Mouse (Mus musculus): ENCODE results near the gene Vps4a. TPM values are rescaled to one million over a fixed set of nuclear protein-coding genes. Genes with fewer than 3 reads are reported as not detected.

Gene Vps4a
- total RNA-seq, 2 experiments from 2014 or later = 108 to 119 TPM

DNA sequence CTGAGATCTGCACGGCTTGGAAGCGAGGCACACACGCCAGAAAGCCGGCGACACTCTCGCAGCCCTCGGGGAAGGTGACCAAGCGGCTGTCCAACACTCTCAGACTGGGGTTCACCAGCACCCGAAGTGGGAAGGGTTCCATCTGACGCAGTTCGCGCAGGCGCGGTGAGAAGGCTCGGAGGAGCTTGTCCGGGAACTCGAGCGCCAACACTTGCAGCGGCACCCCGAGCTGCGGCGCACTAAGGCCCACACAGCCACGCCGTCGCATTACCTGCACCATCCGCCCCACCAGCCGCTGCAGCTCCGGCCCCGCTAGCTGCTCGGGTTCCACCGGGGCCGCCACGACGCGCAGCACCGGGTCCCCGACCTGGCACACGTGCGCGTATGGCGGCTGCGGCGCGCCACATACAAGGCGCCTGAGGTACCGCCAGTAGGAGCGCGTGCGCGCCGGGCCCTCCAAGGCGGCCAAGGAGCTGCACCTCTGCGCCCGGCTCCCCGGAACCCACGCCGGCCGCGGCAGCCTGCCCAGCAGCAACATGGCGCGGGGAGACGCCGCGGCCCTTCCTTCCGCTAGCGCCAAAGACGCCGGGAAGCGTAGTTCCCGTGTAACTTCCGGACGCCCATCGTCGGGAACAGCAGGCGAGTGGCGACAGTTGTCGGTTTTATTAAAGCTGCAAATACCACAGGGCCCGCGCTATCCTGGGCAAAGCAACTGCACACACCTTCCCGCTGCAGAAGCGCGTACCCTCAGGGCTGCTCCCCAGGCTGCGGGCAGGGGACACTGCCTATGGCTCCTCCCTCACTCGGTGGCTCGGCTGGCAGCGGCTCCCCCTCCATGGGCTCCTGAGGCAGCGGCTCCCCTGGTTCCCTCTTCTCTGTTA is 17.3 kb downstream of the Vps4a start, which contains the start of gene Pdf:
Pdf (minus strand) TSS at position 554 of the 881 bp plus-strand sequence.
- DNase-seq (ENCODE audit: low spot score in 2 of 2) = peak; percentile 84 to 86

DNA sequence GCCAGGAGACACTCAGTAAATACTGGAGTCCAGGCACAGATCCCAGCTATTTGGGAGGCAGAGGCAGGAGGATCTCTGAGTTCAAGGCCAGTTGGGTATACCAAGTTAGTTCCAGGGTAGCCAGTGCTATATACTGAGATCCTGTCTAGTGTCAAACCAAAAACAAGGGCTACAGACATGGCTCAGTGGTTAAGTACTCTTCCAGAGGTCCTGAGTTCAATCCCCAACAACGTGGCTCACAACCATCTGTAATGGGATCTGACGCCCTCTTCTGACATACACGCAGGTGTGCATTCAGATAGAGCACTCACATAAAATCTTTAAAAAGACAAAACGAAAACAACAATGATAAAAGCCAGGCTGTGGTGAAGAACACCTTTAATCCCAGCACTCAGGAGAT is 18.5 kb downstream of the Vps4a start:
- DNase-seq (ENCODE audit: low spot score in 2 of 2) = no peak

DNA sequence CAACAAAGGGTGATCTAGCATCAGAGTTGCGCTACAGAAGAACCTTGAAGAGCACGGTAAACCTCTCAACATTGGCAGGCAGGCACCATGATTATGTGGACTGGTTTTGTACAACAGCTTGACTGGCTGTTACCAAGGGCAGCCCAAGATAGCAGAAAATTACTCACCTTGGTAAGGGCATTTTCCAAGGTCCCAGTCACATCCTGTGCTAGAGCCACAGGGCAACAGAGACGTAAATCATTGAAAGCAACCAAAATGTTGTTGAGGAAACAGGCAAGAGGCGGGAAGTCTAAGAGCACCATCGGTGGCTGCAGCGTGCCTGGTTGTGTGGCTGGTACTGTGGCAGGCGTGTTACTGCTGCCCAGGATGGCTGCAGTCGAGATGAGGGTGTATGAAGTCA is 21.0 kb downstream of the Vps4a start:
- no peak for DNase-seq (ENCODE audit: low spot score in 2 of 2)

DNA sequence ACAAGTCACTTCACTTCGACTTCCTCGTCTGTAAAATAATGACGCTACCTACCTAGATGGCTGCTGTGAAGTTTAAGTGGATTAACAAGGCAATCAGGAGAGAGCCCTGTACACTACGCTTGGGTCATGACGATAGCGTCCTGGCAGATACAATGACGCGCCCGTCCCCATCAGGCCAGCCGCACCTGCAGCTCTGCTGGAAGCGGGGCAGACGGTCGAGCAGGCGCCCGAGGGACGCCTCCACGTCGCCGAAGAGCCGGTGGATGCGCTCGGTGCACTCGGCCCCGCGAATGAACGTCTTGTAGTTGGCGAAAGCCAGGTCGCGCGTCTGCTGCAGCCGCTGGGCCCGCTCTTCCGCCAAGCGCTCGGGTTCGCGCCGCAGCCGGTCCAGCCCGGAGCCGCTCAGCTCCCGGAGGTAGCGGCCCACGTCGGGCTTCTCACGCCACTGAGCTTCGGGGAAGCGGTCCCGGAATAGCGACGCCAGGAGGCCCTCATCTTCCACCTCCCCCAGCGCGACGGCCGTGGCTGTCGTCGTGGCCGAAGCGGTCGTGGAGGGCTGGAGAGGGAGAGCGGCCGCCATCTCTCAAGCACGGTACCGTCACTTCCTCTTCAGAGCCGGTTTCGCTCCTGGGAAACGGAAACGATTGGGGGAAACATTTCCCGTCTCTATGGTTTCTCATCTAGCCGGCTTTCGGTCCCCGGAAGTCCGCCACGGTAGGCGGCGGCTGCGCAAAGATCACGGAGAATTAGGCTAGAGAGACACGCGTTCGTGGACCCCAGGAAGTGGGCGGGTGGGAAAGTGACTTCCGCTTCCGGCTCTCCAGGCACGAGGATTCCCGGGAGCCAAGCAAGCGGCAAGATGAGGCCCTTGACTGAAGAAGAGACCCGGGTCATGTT is 25.3 kb downstream of the Vps4a start, which contains the start of the genes Cog8 and Nip7:
Cog8 (minus strand) TSS at position 614 of the 897 bp plus-strand sequence.
Nip7 (plus strand) TSS at position 802 of the 897 bp plus-strand sequence.
- peak; percentile 94 to 95 for DNase-seq (ENCODE audit: low spot score in 2 of 2)

DNA sequence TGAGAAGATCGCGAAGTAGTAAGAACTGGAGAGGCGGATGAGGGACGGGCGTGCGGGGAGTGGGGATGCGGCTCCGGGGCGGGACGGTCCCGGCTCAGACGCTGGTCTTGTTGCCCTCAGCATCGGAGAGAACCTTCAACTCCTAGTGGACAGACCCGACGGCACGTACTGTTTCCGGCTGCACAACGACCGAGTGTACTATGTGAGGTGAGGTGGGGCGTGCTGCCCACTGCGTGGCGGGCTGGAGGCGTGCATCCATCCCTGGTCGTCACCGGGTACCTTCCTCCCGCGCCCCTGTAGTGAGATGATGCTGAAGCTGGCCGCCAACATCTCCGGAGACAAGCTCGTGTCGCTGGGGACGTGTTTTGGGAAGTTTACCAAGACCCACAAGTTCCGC is 25.9 kb downstream of the Vps4a start:
- DNase-seq (ENCODE audit: low spot score in 2 of 2) = no peak

DNA sequence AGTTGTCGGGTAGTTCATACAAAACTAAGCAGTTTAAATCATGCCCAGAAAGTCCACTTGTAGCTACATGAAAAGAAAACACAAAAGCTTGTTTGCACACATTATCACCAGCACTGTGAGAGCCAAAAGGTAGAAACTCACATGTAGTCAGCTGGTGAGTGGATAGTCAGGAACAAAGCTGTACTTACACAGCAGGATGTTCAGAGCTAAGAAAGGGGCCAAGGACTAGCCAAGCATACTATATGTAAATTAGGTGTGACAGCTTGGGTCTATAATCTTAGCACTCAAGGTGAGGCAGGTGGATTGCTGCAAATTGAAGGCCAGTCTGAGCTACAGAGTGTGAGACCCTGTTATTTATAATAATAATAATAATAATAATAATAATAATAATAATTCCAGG is 31.6 kb downstream of the Vps4a start:
- no peak for DNase-seq (ENCODE audit: low spot score in 2 of 2)

DNA sequence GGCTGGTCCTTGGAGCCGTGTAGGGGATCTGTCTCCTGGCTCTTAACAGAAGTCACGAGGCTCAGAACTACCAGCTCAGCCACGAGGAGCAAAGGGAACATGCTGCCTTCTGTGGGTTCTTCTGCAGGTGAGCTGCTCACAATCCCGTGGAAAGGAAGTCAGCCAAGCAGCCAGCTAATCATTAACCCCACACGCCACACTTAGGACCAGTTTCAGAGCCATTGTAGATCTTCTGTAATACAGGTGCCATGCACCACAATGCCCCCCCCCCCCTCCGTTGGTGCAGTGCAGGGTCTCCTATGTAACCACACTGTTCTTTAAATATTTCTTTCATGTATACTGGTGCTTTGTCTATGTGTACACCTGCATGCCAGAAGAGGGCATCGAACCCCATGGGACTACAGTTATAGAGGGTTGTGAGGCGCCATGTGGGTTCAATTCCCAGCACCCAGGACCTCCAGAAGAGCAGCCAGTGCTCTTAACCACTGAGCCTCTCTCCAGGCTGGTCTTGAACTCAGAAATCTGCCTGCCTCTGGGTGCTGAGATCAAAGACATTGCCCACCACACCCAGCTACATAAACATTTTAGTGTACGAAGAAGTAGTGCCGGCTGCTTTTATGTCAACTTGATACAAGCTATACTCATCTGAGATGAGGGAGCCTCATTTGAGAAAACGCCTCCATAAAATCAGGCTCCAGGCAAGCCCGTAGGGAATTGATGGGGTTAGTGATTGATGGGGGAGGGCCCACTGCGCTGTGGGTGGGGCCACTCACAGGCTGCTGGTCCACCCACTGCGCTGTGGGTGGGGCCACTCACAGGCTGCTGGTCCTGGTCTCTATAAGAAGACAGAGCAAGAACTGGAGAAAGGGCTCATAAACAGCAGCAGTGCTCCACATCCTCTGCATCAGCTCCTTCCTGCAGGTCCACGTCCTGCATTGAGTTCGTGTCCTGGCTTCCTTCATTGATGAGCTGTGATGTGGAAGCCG is 34.8 kb downstream of the Vps4a start, which contains the start of gene Tmed6:
Tmed6 (minus strand) TSS at position 134 of the 986 bp plus-strand sequence.
- DNase-seq (ENCODE audit: low spot score in 2 of 2) = no peak

DNA sequence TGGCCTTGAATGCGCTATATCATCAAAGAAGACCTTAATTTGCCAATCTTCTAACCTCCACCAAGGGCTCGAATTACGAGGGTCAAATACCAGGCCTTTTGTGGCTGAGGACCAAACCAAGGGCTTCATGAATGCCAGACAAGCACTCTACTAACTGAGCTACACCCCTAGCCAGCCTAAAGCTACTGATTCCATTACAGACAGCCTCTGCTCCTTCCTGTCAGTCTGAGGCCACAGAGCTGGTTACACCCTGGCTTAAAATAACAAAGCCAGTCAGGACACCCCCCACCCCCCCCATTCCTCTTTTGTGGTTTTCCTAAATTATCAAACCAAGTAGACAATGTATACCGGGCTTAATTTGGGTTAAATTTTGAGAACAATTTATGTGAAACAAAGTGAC is 42.7 kb downstream of the Vps4a start:
- no peak for DNase-seq (ENCODE audit: low spot score in 2 of 2)

DNA sequence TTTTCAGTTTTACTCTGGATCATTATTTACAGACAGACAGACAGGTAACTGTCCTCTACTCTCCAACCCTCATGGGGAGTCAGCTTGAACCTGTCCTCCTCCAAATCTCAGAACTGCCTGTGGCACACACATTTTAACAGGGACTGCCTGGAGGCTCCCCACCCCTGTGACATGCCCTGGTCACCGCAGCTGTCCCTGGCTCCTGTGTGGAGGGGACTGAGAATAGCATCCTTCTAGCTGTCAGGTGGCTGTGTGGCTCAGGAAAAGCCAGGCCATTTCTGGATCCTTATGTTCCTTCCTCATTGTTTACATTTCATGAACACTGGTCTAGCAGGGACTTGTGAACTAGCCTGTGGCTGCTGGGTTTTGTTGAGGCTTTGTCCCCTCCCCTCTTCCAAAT is 43.1 kb downstream of the Vps4a start:
- DNase-seq (ENCODE audit: low spot score in 2 of 2) = no peak

DNA sequence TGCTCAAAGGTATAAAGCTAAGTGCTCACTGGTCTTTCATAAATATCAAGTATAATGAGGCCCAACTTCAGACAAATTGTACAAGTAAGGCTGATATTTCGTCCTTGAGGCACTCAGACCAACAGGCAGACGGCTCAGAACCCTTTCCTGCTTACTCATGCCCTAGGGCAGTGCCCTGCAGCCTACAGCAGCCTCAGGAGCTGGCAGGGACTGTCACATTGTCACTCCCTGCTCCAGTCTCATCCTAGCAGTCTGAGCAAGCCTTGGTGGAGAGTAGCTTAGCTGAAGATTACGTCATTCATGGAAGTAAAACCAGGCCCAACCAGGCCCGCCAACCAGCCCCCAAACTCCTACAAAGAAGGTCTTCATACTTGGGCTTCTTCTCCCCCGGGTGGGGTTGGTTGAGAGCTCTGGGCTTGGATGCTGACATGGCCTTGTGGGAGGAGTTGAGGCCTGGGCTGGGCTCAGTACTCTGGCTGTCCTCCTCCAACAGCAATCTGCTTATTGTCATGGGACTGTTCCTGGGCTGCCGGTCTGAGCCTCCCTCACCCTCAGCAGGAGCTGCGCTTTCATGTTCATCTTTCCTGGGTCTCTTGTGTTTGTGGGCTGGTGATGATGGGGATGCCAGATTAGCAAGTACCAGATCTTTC is 45.3 kb downstream of the Vps4a start:
- no peak for DNase-seq (ENCODE audit: low spot score in 2 of 2)

DNA sequence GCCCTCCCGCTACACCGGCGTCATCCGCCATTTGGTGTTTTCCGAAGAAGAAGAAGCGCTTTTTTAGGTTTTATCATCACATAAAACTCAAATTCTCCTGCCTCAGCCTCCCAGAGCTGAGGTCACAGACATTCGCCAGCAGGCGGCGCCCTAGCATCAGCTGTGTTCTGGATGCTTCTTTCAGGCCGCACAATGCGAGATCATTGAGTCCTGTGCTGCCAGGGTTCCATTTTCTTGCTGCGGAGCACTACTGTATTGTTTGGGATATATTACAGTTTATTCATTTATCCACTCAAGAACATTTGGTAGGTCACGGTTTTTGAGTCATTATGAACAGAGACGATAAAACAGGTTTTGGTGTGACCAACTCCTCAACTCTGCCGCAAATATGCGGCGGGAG is 54.3 kb downstream of the Vps4a start:
- no peak for DNase-seq (ENCODE audit: low spot score in 2 of 2)

DNA sequence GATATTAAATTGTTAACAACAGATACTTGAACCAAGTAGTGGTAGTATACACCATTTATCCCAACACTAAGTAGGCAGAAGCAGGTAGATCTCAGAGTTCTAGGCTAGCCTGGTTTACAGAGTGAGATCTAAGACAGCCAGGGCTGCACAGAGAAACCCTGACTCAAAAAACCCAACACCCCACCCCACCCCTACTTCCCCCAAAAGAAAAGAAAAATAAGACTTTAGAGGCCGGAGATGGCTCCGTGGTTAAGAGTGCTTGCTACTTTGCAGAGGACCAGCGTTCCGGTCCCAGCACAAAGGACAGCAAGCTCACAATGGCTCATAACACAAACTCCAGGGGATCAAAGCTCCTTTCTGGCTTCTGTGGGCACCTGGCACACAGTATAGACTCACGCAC is 55.0 kb downstream of the Vps4a start:
- DNase-seq (ENCODE audit: low spot score in 2 of 2) = no peak

DNA sequence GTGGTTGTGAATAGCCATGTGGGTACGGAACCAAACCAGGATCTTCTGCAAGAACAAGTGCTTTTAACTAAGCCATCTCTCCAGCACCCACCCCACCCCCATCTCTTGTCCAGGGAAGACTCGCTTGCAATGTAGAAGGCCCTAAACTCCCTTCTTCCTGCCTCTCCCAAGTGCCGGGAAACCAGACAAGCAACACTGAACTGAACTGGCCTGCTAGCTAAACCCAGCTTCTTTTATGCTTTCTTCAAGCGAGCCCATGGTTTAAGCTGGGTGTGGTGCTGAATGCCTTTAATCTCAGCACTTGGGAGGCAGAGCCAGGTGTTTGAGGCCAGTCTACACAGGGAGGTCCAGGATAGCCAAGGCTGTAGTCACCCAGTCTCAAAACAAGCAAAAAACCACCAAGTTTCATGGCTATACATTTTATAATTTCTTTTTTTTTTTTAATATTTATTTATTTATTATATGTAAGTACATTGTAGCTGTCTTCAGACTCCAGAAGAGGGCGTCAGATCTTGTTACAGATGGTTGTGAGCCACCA is 57.6 kb downstream of the Vps4a start:
- no peak for DNase-seq (ENCODE audit: low spot score in 2 of 2)

DNA sequence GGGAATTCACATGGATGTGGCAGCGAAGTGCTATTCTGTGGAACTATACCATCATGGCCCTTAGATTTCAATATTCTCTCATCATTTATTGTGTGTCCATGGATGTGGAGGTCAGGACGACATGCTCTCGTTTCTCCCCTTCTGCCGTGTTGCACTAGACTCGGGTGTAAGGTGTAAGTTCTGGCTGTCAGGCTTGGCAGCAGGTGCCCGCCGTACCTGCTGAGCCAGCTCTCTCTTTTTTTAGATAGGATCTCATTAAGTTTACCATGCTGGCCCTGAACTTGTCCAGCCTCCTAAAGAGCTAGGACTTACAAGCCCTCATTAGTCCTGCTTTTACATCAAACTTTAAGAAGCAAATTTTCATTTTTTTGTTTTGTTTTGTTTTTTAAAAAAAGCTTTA is 59.5 kb downstream of the Vps4a start:
- no peak for DNase-seq (ENCODE audit: low spot score in 2 of 2)

Other genes with a start within 250 kb of the Vps4a start
- gene Has3, start 161.0 kb upstream of the Vps4a start, total RNA-seq (2021) = 1 to 10 TPM; 5.3 to 5.5 TPM
- 10 to 100 TPM; 27.5 to 31.6 TPM for gene Utp4, start 137.6 kb upstream of the Vps4a start, total RNA-seq (2021)
- 1 to 10 TPM; 7.4 to 8.7 TPM for gene Sntb2, start 95.5 kb upstream of the Vps4a start, total RNA-seq (2021)
- 10 to 100 TPM; 23.6 to 27.6 TPM for gene Pdf, start 17.4 kb downstream of the Vps4a start, total RNA-seq (2021)
- gene Cog8, start 25.5 kb downstream of the Vps4a start, total RNA-seq (2021) = 10 to 100 TPM; 24.9 to 27.8 TPM
- 10 to 100 TPM; 57.3 to 66.3 TPM for gene Nip7, start 25.7 kb downstream of the Vps4a start, total RNA-seq (2021)
- not detected for gene Tmed6, start 34.4 kb downstream of the Vps4a start, total RNA-seq (2021)
- gene Terf2, start 65.3 kb downstream of the Vps4a start, total RNA-seq (2021) = 10 to 100 TPM; 36.0 to 36.6 TPM
- gene Cyb5b, start 119.4 kb downstream of the Vps4a start, total RNA-seq (2021) = 100 to 1,000 TPM in 1 of 2 experiments, 10 to 100 TPM in 1; 97.0 to 102 TPM

Data from layer of hippocampus, postnatal 10 days (tissue).